Mouse (Mus musculus): ENCODE data around the gene Inpp5a.

Inpp5a gene

GRCm38 (mm10) chr7:139371389-139371788, 17.5 kb upstream of the Inpp5a start:
- DNase-seq (ENCODE audit: low spot score in 2 of 2) = no peak

- DNase-seq (ENCODE audit: low spot score in 2 of 2) = no peak
These were observed 11.5 kb upstream of the Inpp5a start for GRCm38 (mm10) chr7:139377381-139377780.

- DNase-seq (ENCODE audit: low spot score in 2 of 2) = no peak
These were observed 10.6 kb upstream of the Inpp5a start for GRCm38 (mm10) chr7:139378355-139378754.

GRCm38 (mm10) chr7:139379745-139380144, 9.2 kb upstream of the Inpp5a start:
- no peak for DNase-seq (ENCODE audit: low spot score in 2 of 2)

GRCm38 (mm10) chr7:139380225-139380624, 8.7 kb upstream of the Inpp5a start:
- DNase-seq (ENCODE audit: low spot score in 2 of 2) = no peak

GRCm38 (mm10) chr7:139381877-139382276, 7.0 kb upstream of the Inpp5a start:
- no peak for DNase-seq (ENCODE audit: low spot score in 2 of 2)

- no peak for DNase-seq (ENCODE audit: low spot score in 2 of 2)
These were observed 6.1 kb upstream of the Inpp5a start for GRCm38 (mm10) chr7:139382796-139383195.

- no peak for DNase-seq (ENCODE audit: low spot score in 2 of 2)
These were observed 4.4 kb upstream of the Inpp5a start for GRCm38 (mm10) chr7:139384500-139384899.

- DNase-seq (ENCODE audit: low spot score in 2 of 2) = no peak
These were observed 3.9 kb upstream of the Inpp5a start for GRCm38 (mm10) chr7:139384916-139385530.

- no peak for DNase-seq (ENCODE audit: low spot score in 2 of 2)
These were observed 1.8 kb upstream of the Inpp5a start for GRCm38 (mm10) chr7:139386933-139387690.

GRCm38 (mm10) chr7:139387921-139388669, 814 bp upstream of the Inpp5a start:
- no peak for DNase-seq (ENCODE audit: low spot score in 2 of 2)

- DNase-seq (ENCODE audit: low spot score in 2 of 2) = no peak
These were observed 378 bp downstream of the Inpp5a start for GRCm38 (mm10) chr7:139389213-139389761.

GRCm38 (mm10) chr7:139390380-139390779, 1.5 kb downstream of the Inpp5a start:
- no peak for DNase-seq (ENCODE audit: low spot score in 2 of 2)

- DNase-seq (ENCODE audit: low spot score in 2 of 2) = no peak
These were observed 2.0 kb downstream of the Inpp5a start for GRCm38 (mm10) chr7:139390926-139391325.

GRCm38 (mm10) chr7:139391691-139392090, 2.8 kb downstream of the Inpp5a start:
- no peak for DNase-seq (ENCODE audit: low spot score in 2 of 2)

- no peak for DNase-seq (ENCODE audit: low spot score in 2 of 2)
These were observed 3.2 kb downstream of the Inpp5a start for GRCm38 (mm10) chr7:139392106-139392505.

GRCm38 (mm10) chr7:139392691-139393235, 3.9 kb downstream of the Inpp5a start:
- DNase-seq (ENCODE audit: low spot score in 2 of 2) = no peak

- DNase-seq (ENCODE audit: low spot score in 2 of 2) = peak in 1 of 2 experiments; percentile 39
These were observed 8.6 kb downstream of the Inpp5a start for GRCm38 (mm10) chr7:139397521-139397920.

- DNase-seq (ENCODE audit: low spot score in 2 of 2) = no peak
These were observed 9.2 kb downstream of the Inpp5a start for GRCm38 (mm10) chr7:139398111-139398510.

- DNase-seq (ENCODE audit: low spot score in 2 of 2) = no peak
These were observed 9.7 kb downstream of the Inpp5a start for GRCm38 (mm10) chr7:139398530-139399021.

- DNase-seq (ENCODE audit: low spot score in 2 of 2) = no peak
These were observed 10.7 kb downstream of the Inpp5a start for GRCm38 (mm10) chr7:139399572-139399971.

Data from urinary bladder, postnatal 4 days (tissue).